Mouse (Mus musculus) lung, embryonic 16.5 days (tissue): ENCODE measurements around the gene Nlrp4c. TPM values are rescaled to one million over a fixed set of nuclear protein-coding genes. Genes with fewer than 3 reads are reported as not detected.

ENCODE experiments used
- ATAC-seq: fragments of 200-750 bp; cut with Nextera tagmentation; 2 replicates; pipeline ENCODE4 v1.8.0; 2017; ENCODE audit warnings: low read depth, mild to moderate bottlenecking, moderate library complexity
- H3K27ac ChIP-seq: fragments of 300-500 bp; sonication (generic); 2 replicates; pipeline ENCODE4 v1.5.1; 2014; ENCODE audit warnings: mild to moderate bottlenecking, control low read depth, low read length
- H3K27me3 ChIP-seq: fragments of 300-500 bp; sonication (generic); 2 replicates; pipeline ENCODE4 v1.6.1; 2014; ENCODE audit warnings: low read depth, low read length, mixed read lengths; ENCODE audit not compliant: control insufficient read depth, insufficient read depth
- H3K36me3 ChIP-seq: fragments of 300-500 bp; sonication (generic); 2 replicates; pipeline ENCODE4 v1.6.1; 2014; ENCODE audit warnings: low read length; ENCODE audit not compliant: control insufficient read depth, insufficient read depth
- H3K4me1 ChIP-seq: fragments of 300-500 bp; sonication (generic); replicated peaks from 2 replicates; pipeline ENCODE4 v1.6.1; 2014; ENCODE audit warnings: low read length, mixed read lengths; ENCODE audit not compliant: control insufficient read depth, insufficient read depth
- H3K4me2 ChIP-seq: fragments of 300-500 bp; sonication (generic); 2 replicates; pipeline ENCODE4 v1.6.1; 2014; ENCODE audit warnings: low read depth, low read length, control low read depth
- H3K4me3 ChIP-seq: fragments of 300-500 bp; sonication (generic); 2 replicates; pipeline ENCODE4 v1.5.1; 2014; ENCODE audit warnings: mild to moderate bottlenecking, low read length, control low read depth
- H3K9ac ChIP-seq: fragments of 300-500 bp; sonication (generic); 2 replicates; pipeline ENCODE4 v1.6.1; 2014; ENCODE audit warnings: low read length, control low read depth
- H3K9me3 ChIP-seq: fragments of 300-500 bp; sonication (generic); 2 replicates; pipeline ENCODE4 v1.6.1; 2016; ENCODE audit warnings: low read length; ENCODE audit not compliant: control insufficient read depth
- WGBS: fragments of 180-500 bp; shearing (Covaris S2); extraction: QIAGEN DNeasy Blood & Tissue Kit; methylation state at CpG from one replicate; pipeline ENCODE4 v1.1.7; 2014; 5-methylcytosine and 5-hydroxymethylcytosine counted together
- polyA plus RNA-seq: library from polyadenylated mRNA; unstranded; fragments of >200 nt; fragmentation: Nextera tagmentation; extraction: Ambion mirVana; gene quantifications from 2 replicates; pipeline ENCODE4 v1.2.1, GENCODE M21; 2015

Gene Nlrp4c
- polyA plus RNA-seq, 1 experiment from 2014 or later: not detected

- no peak overlapping the region for H3K4me3 ChIP-seq
- no peaks in the 10 kb centered on the region for H3K9me3 ChIP-seq
- H3K9ac ChIP-seq: no peak overlapping the region
- H3K4me2 ChIP-seq: no peak overlapping the region
- no peak overlapping the region for H3K27ac ChIP-seq
- ATAC-seq: 0 out of 2 replicates have a peak, but pooled peaks have one; percentile 24
- no peaks in the 10 kb centered on the region for H3K27me3 ChIP-seq
- WGBS: 61% methylated on average over 3 of the region's 3 CpGs
- no peaks in the 10 kb centered on the region for H3K4me1 ChIP-seq
- H3K36me3 ChIP-seq: peaks cover 13% of the 10 kb centered on the region; the same call in 1 of the 2 replicates
Measured at GRCm38 (mm10) chr7:6139295-6139694, 94.3 kb downstream of the Nlrp4c start.

GRCm38 (mm10) chr7:6143991-6144531 is 99.1 kb downstream of the Nlrp4c start:
- Histone ChIP-seq H3K4me2 (no peak overlapping the region), H3K27ac (no peak overlapping the region), H3K9ac (no peak overlapping the region), H3K4me3 (no peak overlapping the region), H3K9me3 (no peaks in the 10 kb centered on the region), H3K27me3 (no peaks in the 10 kb centered on the region), H3K4me1 (peaks cover 38% of the 10 kb centered on the region), H3K36me3 (0 out of 2 replicates have a peak, but pooled peaks cover 8% of the 10 kb centered on the region)
- WGBS: 88% methylated on average over 2 of the region's 2 CpGs
- no peak for ATAC-seq

GRCm38 (mm10) chr7:6145423-6146188 is 100.6 kb downstream of the Nlrp4c start:
- ATAC-seq: no peak
- no peak overlapping the region for H3K27ac ChIP-seq
- H3K4me1 ChIP-seq: peaks cover 44% of the 10 kb centered on the region
- 80% methylated on average over 8 of the region's 8 CpGs for WGBS
- no peaks in the 10 kb centered on the region for H3K36me3 ChIP-seq
- H3K4me3 ChIP-seq: no peak overlapping the region
- H3K9ac ChIP-seq: no peak overlapping the region
- H3K9me3 ChIP-seq: no peaks in the 10 kb centered on the region
- no peak overlapping the region for H3K4me2 ChIP-seq
- H3K27me3 ChIP-seq: no peaks in the 10 kb centered on the region

GRCm38 (mm10) chr7:6146194-6146981 is 101.4 kb downstream of the Nlrp4c start:
- Histone ChIP-seq H3K9ac (peak overlapping the region; percentile 20; the same call in 1 of the 2 replicates), H3K4me3 (no peak overlapping the region), H3K9me3 (no peaks in the 10 kb centered on the region), H3K4me1 (peaks cover 46% of the 10 kb centered on the region), H3K4me2 (no peak overlapping the region), H3K27ac (peak overlapping the region; percentile 38), H3K27me3 (no peaks in the 10 kb centered on the region), H3K36me3 (no peaks in the 10 kb centered on the region)
- ATAC-seq: peak; percentile 34; the same call in 1 of the 2 replicates
- 65% methylated on average over 7 of the region's 7 CpGs for WGBS

GRCm38 (mm10) chr7:6146982-6147325 is 102.0 kb downstream of the Nlrp4c start:
- Histone ChIP-seq H3K9ac (0 out of 2 replicates have a peak overlapping the region, but pooled peaks have one; percentile 20), H3K4me3 (no peak overlapping the region), H3K36me3 (no peaks in the 10 kb centered on the region), H3K9me3 (no peaks in the 10 kb centered on the region), H3K27ac (peak overlapping the region; percentile 3), H3K4me2 (no peak overlapping the region), H3K27me3 (no peaks in the 10 kb centered on the region), H3K4me1 (peaks cover 48% of the 10 kb centered on the region)
- ATAC-seq: peak; percentile 24; the same call in 1 of the 2 replicates
- 35% methylated on average over 2 of the region's 2 CpGs for WGBS

GRCm38 (mm10) chr7:6147688-6148087 is 102.7 kb downstream of the Nlrp4c start:
- H3K27ac ChIP-seq: peak overlapping the region; percentile 3; the same call in 1 of the 2 replicates
- H3K4me1 ChIP-seq: peaks cover 49% of the 10 kb centered on the region

GRCm38 (mm10) chr7:6151266-6151665 is 106.3 kb downstream of the Nlrp4c start:
- H3K9ac ChIP-seq: no peak overlapping the region
- 90% methylated on average over 1 of the region's 1 CpGs for WGBS
- peaks cover 49% of the 10 kb centered on the region for H3K4me1 ChIP-seq
- H3K27me3 ChIP-seq: no peaks in the 10 kb centered on the region
- H3K36me3 ChIP-seq: no peaks in the 10 kb centered on the region
- 0 out of 2 replicates have a peak overlapping the region, but pooled peaks have one; percentile 16 for H3K27ac ChIP-seq
- no peak overlapping the region for H3K4me2 ChIP-seq
- no peaks in the 10 kb centered on the region for H3K9me3 ChIP-seq
- no peak overlapping the region for H3K4me3 ChIP-seq
- ATAC-seq: no peak

More at GRCm38 (mm10) chr7:6147688-6148087, 102.7 kb downstream of the Nlrp4c start:
- no peaks in the 10 kb centered on the region for H3K9me3 ChIP-seq
- H3K27me3 ChIP-seq: no peaks in the 10 kb centered on the region
- H3K36me3 ChIP-seq: no peaks in the 10 kb centered on the region
- H3K4me3 ChIP-seq: no peak overlapping the region
- H3K9ac ChIP-seq: no peak overlapping the region
- ATAC-seq: 0 out of 2 replicates have a peak, but pooled peaks have one; percentile 37
- 53% methylated on average over 5 of the region's 5 CpGs for WGBS
- H3K4me2 ChIP-seq: no peak overlapping the region

- no peaks in the 10 kb centered on the region for H3K36me3 ChIP-seq
- H3K9ac ChIP-seq: no peak overlapping the region
- H3K27me3 ChIP-seq: no peaks in the 10 kb centered on the region
- H3K4me3 ChIP-seq: no peak overlapping the region
- ATAC-seq: no peak
- peaks cover 45% of the 10 kb centered on the region for H3K4me1 ChIP-seq
- no peak overlapping the region for H3K4me2 ChIP-seq
- no peak overlapping the region for H3K27ac ChIP-seq
- no peaks in the 10 kb centered on the region for H3K9me3 ChIP-seq
- 73% methylated on average over 3 of the region's 3 CpGs for WGBS
Measured at GRCm38 (mm10) chr7:6152036-6152435, 107.1 kb downstream of the Nlrp4c start.

GRCm38 (mm10) chr7:6153131-6153530 is 108.2 kb downstream of the Nlrp4c start:
- Histone ChIP-seq H3K4me1 (peaks cover 36% of the 10 kb centered on the region), H3K4me2 (no peak overlapping the region)
- 85% methylated on average over 3 of the region's 3 CpGs for WGBS

More at GRCm38 (mm10) chr7:6153131-6153530, 108.2 kb downstream of the Nlrp4c start:
- Histone ChIP-seq H3K9ac (no peak overlapping the region), H3K36me3 (no peaks in the 10 kb centered on the region), H3K27me3 (no peaks in the 10 kb centered on the region), H3K27ac (no peak overlapping the region), H3K4me3 (no peak overlapping the region), H3K9me3 (no peaks in the 10 kb centered on the region)
- ATAC-seq: no peak
